Mouse (Mus musculus): ENCODE measurements around the gene Pole3. TPM values are rescaled to one million over a fixed set of nuclear protein-coding genes. Genes with fewer than 3 reads are reported as not detected.
"Not testable (repeated sequence)": the region's sequence is repeated elsewhere in the genome, so short reads cannot be mapped to it uniquely, and the experiment has no call there.

The Pole3 gene
- polyA plus RNA-seq, 1 experiment: 34.0 TPM

DNA sequence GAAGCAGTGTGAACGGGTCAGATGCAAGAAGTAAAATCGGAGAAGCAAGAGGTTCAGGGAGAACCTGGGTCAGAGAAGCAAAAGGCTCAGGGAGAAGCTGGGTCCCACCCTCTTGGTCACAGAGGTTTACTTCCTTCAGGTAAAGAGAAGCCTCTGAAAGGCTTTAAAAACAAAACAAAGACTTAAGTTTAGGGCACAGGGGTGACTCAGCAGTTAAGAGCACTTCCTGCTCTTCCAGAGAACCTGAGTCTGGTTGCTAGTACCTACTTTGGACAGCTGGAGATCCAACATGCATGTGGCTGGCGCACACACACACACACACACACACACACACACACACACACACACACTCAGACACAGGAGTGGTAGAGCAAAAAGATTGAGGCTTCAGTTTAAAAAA, 39.9 kb downstream of the Pole3 start:
- no peaks in the 10 kb centered on the region for H3K4me1 ChIP-seq (ENCODE audit: control insufficient read depth, insufficient read depth, low read length)
- no peak overlapping the region for H3K9ac ChIP-seq (ENCODE audit: low read depth, poor library complexity, severe bottlenecking)
- H3K36me3 ChIP-seq (ENCODE audit: control insufficient read depth, insufficient read depth, low read length, poor library complexity, severe bottlenecking): no peaks in the 10 kb centered on the region; the same call in 1 of the 2 replicates
- no peak overlapping the region for H3K4me3 ChIP-seq (ENCODE audit: low read depth, low read length)
- H3K9me3 ChIP-seq (replicated peaks; ENCODE audit: control insufficient read depth, insufficient read depth, low read length, poor library complexity, severe bottlenecking): no peaks in the 10 kb centered on the region
- H3K27ac ChIP-seq (ENCODE audit: insufficient read depth, low read length): no peak overlapping the region
- H3K27me3 ChIP-seq (ENCODE audit: control insufficient read depth, insufficient read depth, low read length, poor library complexity, severe bottlenecking): no peaks in the 10 kb centered on the region
- no peak for TF ChIP-seq POLR2A (IDR thresholded peaks at IDR 0.05; ENCODE audit: insufficient read depth, low read length)
- no peak for TF ChIP-seq EP300 (IDR thresholded peaks at IDR 0.05; ENCODE audit: insufficient read depth, low read depth, low read length)
- TF ChIP-seq CTCF (IDR thresholded peaks at IDR 0.05; ENCODE audit: low read depth, low read length): no peak

- Histone ChIP-seq H3K36me3 (ENCODE audit: control insufficient read depth, insufficient read depth, low read length, poor library complexity, severe bottlenecking) (no peaks in the 10 kb centered on the region), H3K27me3 (ENCODE audit: control insufficient read depth, insufficient read depth, low read length, poor library complexity, severe bottlenecking) (peaks cover 1% of the 10 kb centered on the region; the same call in 1 of the 2 replicates), H3K4me1 (ENCODE audit: control insufficient read depth, insufficient read depth, low read length) (no peaks in the 10 kb centered on the region), H3K9me3 (replicated peaks; ENCODE audit: control insufficient read depth, insufficient read depth, low read length, poor library complexity, severe bottlenecking) (no peaks in the 10 kb centered on the region), H3K27ac (ENCODE audit: insufficient read depth, low read length) (no peak overlapping the region), H3K9ac (ENCODE audit: low read depth, poor library complexity, severe bottlenecking) (peak overlapping the region; percentile 73), H3K4me3 (ENCODE audit: low read depth, low read length) (peak overlapping the region; percentile 79)
- no peak for TF ChIP-seq CTCF (IDR thresholded peaks at IDR 0.05; ENCODE audit: low read depth, low read length)
- no peak for TF ChIP-seq EP300 (IDR thresholded peaks at IDR 0.05; ENCODE audit: insufficient read depth, low read depth, low read length)
- TF ChIP-seq POLR2A (IDR thresholded peaks at IDR 0.05; ENCODE audit: insufficient read depth, low read length): no peak
Measured at GRCm38 (mm10) chr4:62480709-62481605, 43.9 kb downstream of the Pole3 start.

DNA sequence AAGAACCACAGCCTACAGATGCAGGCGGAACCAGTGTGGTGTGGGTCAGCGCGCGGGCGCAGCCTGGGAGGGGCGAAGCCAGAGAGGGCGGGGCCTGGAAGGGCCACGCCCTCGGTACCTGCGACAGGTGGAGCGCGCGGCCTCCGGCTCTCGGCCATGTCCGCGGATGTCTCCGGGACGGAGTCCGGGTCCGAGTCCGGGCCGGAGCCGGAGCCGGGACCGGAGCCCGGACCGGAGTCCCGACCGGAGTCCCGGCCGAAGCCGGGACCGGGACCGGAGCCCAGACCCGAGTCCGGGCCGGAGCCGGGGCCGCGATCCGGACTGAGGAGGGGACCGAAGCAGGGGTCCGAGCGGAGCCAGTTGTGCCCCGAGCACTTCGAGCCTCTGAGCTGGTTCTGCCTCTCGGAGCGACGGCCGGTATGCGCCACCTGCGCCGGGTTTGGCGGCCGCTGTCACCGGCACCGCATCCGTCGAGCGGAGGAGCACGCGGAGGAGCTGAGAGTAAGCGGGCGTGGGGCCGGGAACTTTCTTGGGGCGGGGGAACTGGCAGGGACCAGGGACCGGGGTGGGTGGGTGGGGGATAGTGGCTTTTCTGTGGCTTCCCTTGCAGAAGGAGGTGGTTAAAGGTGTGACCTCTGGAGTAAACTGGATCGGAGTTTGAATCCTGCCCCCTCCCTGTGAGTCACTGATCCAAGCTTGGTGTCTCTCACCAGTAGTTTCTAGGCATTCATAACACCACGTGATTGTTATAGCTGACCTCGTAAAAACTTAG, 44.7 kb downstream of the Pole3 start, which contains the start of gene Bspry:
Gene Bspry (plus strand): TSS at position 117 of the 772 bp plus-strand sequence.
- Histone ChIP-seq H3K4me3 (ENCODE audit: low read depth, low read length) (peak within 1 kb of the TSS; percentile 79), H3K9me3 (replicated peaks; ENCODE audit: control insufficient read depth, insufficient read depth, low read length, poor library complexity, severe bottlenecking) (no peaks in the 10 kb centered on the region), H3K36me3 (ENCODE audit: control insufficient read depth, insufficient read depth, low read length, poor library complexity, severe bottlenecking) (no peaks in the 10 kb centered on the region), H3K9ac (ENCODE audit: low read depth, poor library complexity, severe bottlenecking) (peak within 1 kb of the TSS; percentile 73), H3K27ac (ENCODE audit: insufficient read depth, low read length) (0 out of 2 replicates have a peak within 1 kb of the TSS, but pooled peaks have one; percentile 46), H3K4me1 (ENCODE audit: control insufficient read depth, insufficient read depth, low read length) (no peaks in the 10 kb centered on the region), H3K27me3 (ENCODE audit: control insufficient read depth, insufficient read depth, low read length, poor library complexity, severe bottlenecking) (peaks cover 1% of the 10 kb centered on the region; the same call in 1 of the 2 replicates)
- TF ChIP-seq POLR2A (IDR thresholded peaks at IDR 0.05; ENCODE audit: insufficient read depth, low read length) (peak; percentile 34), EP300 (IDR thresholded peaks at IDR 0.05; ENCODE audit: insufficient read depth, low read depth, low read length) (no peak)

- not testable (repeated sequence) for H3K36me3 ChIP-seq (ENCODE audit: control insufficient read depth, insufficient read depth, low read length, poor library complexity, severe bottlenecking); H3K9me3 ChIP-seq (replicated peaks; ENCODE audit: control insufficient read depth, insufficient read depth, low read length, poor library complexity, severe bottlenecking); H3K4me1 ChIP-seq (ENCODE audit: control insufficient read depth, insufficient read depth, low read length); H3K27me3 ChIP-seq (ENCODE audit: control insufficient read depth, insufficient read depth, low read length, poor library complexity, severe bottlenecking); H3K27ac ChIP-seq (ENCODE audit: insufficient read depth, low read length)
- peak overlapping the region; percentile 79 for H3K4me3 ChIP-seq (ENCODE audit: low read depth, low read length)
- H3K9ac ChIP-seq (ENCODE audit: low read depth, poor library complexity, severe bottlenecking): peak overlapping the region; percentile 73
Measured at GRCm38 (mm10) chr4:62479593-62479936, 45.3 kb downstream of the Pole3 start.

DNA sequence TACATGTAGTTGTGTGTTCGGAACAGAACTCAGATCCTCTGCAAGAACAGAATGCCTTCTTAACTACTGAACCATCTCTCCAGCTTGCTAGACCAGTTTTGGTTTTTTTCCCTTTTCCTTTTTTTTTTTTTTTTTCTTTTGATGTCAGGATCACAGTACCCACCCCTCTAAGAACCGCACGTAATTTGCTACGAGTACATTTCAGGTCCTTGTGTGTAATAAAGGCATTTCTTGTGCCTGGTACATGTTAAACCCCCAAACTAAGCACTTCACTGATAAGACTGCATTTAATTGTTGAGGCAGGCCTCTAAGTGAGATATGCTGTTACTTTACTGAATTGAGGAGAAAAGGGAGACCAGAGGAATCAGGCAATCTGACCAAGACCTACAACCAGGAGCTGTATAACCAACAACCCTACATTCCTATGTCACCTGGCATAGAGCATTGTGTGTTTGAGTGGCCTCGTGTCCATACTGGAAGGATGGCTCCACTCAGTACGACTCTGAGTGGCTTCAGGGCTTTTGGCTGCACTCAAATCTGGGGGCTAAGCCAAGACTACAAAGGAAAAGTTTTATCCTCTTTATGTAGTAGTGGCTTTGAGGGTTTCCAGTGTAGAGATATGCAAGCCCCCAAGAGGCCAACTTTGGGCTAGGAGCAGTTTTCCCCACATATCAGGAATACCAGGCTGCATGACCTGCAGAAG, 47.2 kb downstream of the Pole3 start:
- H3K4me1 ChIP-seq (ENCODE audit: control insufficient read depth, insufficient read depth, low read length): no peaks in the 10 kb centered on the region
- TF ChIP-seq EP300 (IDR thresholded peaks at IDR 0.05; ENCODE audit: insufficient read depth, low read depth, low read length): no peak
- TF ChIP-seq CTCF (IDR thresholded peaks at IDR 0.05; ENCODE audit: low read depth, low read length): no peak
- no peak for TF ChIP-seq POLR2A (IDR thresholded peaks at IDR 0.05; ENCODE audit: insufficient read depth, low read length)
- no peak overlapping the region for H3K4me3 ChIP-seq (ENCODE audit: low read depth, low read length)
- H3K36me3 ChIP-seq (ENCODE audit: control insufficient read depth, insufficient read depth, low read length, poor library complexity, severe bottlenecking): no peaks in the 10 kb centered on the region
- H3K27ac ChIP-seq (ENCODE audit: insufficient read depth, low read length): no peak overlapping the region
- H3K9me3 ChIP-seq (replicated peaks; ENCODE audit: control insufficient read depth, insufficient read depth, low read length, poor library complexity, severe bottlenecking): no peaks in the 10 kb centered on the region
- H3K27me3 ChIP-seq (ENCODE audit: control insufficient read depth, insufficient read depth, low read length, poor library complexity, severe bottlenecking): peaks cover 1% of the 10 kb centered on the region; the same call in 1 of the 2 replicates
- H3K9ac ChIP-seq (ENCODE audit: low read depth, poor library complexity, severe bottlenecking): no peak overlapping the region

Data from ES-Bruce4 (cell line).